Mouse (Mus musculus) testis, adult 2 months (tissue): ENCODE data around the gene Ylpm1.

Source experiments
- CTCF ChIP-seq: fragments of 200-500 bp; IDR thresholded peaks from 2 replicates; pipeline ENCODE4 v1.5.1; 2012; ENCODE audit warnings: low read depth, mild to moderate bottlenecking, inconsistent platforms, low read length, moderate library complexity; ENCODE audit not compliant: control insufficient read depth, insufficient read depth, insufficient replicate concordance
- POLR2A ChIP-seq: fragments of 200-500 bp; IDR thresholded peaks from 2 replicates; pipeline ENCODE4 v1.6.1; 2012; ENCODE audit warnings: low read depth, mild to moderate bottlenecking, inconsistent platforms, low read length, moderate library complexity; ENCODE audit not compliant: control insufficient read depth

DNA sequence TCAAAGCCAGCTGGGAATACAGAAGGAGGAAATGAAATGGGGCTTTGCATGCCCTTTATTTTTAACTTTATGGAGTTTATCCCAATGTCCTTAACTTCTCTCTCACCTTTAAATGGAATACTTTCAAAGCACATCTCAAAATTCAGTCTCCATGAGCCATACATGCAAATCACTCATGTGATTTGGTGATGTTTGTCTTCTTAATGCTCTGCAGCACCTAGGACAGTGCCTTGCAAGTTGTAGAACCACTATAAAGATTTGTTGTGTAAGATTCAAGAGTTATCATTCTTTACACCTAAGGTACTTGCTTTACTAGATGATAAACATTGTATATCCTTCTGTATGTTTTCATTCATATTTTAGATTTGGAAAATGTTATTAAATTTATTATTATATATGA, 2.9 kb downstream of the Ylpm1 start:
- TF ChIP-seq POLR2A (no peak), CTCF (no peak)
